Mouse (Mus musculus) thymus, adult 2 months (tissue): ENCODE results near the gene Camk2d.

Experiments
- CTCF ChIP-seq: fragments of 200-500 bp; IDR thresholded peaks from 2 replicates; pipeline ENCODE4 v1.5.1; 2012; ENCODE audit warnings: mild to moderate bottlenecking, control low read depth, low read length, moderate library complexity, borderline replicate concordance; ENCODE audit not compliant: control insufficient read depth, poor library complexity, insufficient read depth; ENCODE audit errors: extremely low read depth
- POLR2A ChIP-seq: fragments of 200-500 bp; IDR thresholded peaks from 2 replicates; pipeline ENCODE4 v1.6.1; 2012; ENCODE audit warnings: mild to moderate bottlenecking, low read length, control low read depth, moderate library complexity; ENCODE audit not compliant: control insufficient read depth, poor library complexity, insufficient read depth; ENCODE audit errors: extremely low read depth

DNA sequence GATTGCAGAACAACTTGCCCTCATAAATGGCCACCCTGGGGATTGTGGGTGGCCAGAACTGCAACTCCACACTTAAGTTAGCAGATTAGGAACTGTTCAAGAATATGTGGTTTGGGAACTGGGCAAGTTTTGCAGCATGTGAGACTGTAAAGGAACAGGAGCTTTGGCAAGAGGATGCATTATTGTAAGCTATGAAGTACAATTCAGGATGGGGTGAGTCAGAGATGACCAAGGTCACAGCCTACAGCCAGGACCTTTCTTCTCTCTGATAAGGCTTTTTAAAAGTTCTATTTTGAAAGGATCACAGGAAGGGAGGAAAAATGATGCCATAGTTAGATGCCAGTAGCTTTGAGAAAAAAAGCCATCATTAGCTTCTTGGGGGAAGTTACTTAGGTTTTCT is 48.2 kb upstream of the Camk2d start:
- TF ChIP-seq POLR2A (no peak), CTCF (no peak)
